Mouse (Mus musculus) ovary, postnatal 36 days (tissue): ENCODE data around the gene Trpc6.
A peak's percentile ranks its signal among the peaks of the same experiment; 100 is the strongest.

Experiments used
- DNase-seq: peaks from one replicate; pipeline ENCODE4 v3.0.0; 2022; ENCODE audit warnings: low spot score, mixed read lengths

Trpc6 gene

GRCm38 (mm10) chr9:8544041-8544794, at the start of gene Trpc6:
Gene Trpc6, plus strand, starts transcription at chr9:8544142.
- peak; percentile 69 for DNase-seq

- no peak for DNase-seq
These were observed 23.0 kb upstream of the Trpc6 start for GRCm38 (mm10) chr9:8520911-8521310.

- no peak for DNase-seq
These were observed 10.3 kb upstream of the Trpc6 start for GRCm38 (mm10) chr9:8533670-8534069.

- DNase-seq: no peak
These were observed 1.3 kb downstream of the Trpc6 start for GRCm38 (mm10) chr9:8545236-8545635.

- no peak for DNase-seq
These were observed 14.6 kb downstream of the Trpc6 start for GRCm38 (mm10) chr9:8558574-8558973.

- DNase-seq: peak; percentile 19
These were observed 48.7 kb downstream of the Trpc6 start for GRCm38 (mm10) chr9:8592618-8593017.

- no peak for DNase-seq
These were observed 53.1 kb downstream of the Trpc6 start for GRCm38 (mm10) chr9:8597089-8597488.

GRCm38 (mm10) chr9:8606816-8607491, 63.0 kb downstream of the Trpc6 start:
- DNase-seq: no peak

GRCm38 (mm10) chr9:8634344-8634743, 90.4 kb downstream of the Trpc6 start:
- peak; percentile 3 for DNase-seq

- DNase-seq: no peak
These were observed 99.5 kb downstream of the Trpc6 start for GRCm38 (mm10) chr9:8643453-8643852.

- DNase-seq: no peak
These were observed 111.4 kb downstream of the Trpc6 start for GRCm38 (mm10) chr9:8655347-8655746.

- DNase-seq: no peak
These were observed 129.0 kb downstream of the Trpc6 start for GRCm38 (mm10) chr9:8672944-8673343.

GRCm38 (mm10) chr9:8676607-8677006, 132.7 kb downstream of the Trpc6 start:
- DNase-seq: no peak

- DNase-seq: no peak
These were observed 149.2 kb downstream of the Trpc6 start for GRCm38 (mm10) chr9:8693177-8693576.

- peak; percentile 78 for DNase-seq
These were observed 156.7 kb downstream of the Trpc6 start for GRCm38 (mm10) chr9:8700669-8701068.

GRCm38 (mm10) chr9:8703516-8703915, 159.6 kb downstream of the Trpc6 start:
- no peak for DNase-seq

GRCm38 (mm10) chr9:8703956-8704355, 160.0 kb downstream of the Trpc6 start:
- DNase-seq: no peak

- DNase-seq: no peak
These were observed 166.3 kb downstream of the Trpc6 start for GRCm38 (mm10) chr9:8710052-8710739.

- no peak for DNase-seq
These were observed 175.1 kb downstream of the Trpc6 start for GRCm38 (mm10) chr9:8719017-8719416.

- DNase-seq: no peak
These were observed 185.1 kb downstream of the Trpc6 start for GRCm38 (mm10) chr9:8729056-8729455.
